Mouse (Mus musculus) cerebellum, adult 2 months (tissue): Measurements from ENCODE around the gene Tnfsf13.

ENCODE experiments used
- CTCF ChIP-seq: fragments of 200-500 bp; IDR thresholded peaks from 2 replicates; pipeline ENCODE4 v1.5.1; 2011; ENCODE audit warnings: low read depth, mild to moderate bottlenecking, control low read depth, low read length, moderate library complexity, borderline replicate concordance; ENCODE audit not compliant: insufficient read depth
- POLR2A ChIP-seq: fragments of 200-500 bp; IDR thresholded peaks from 2 replicates; pipeline ENCODE4 v1.6.1; 2011; ENCODE audit warnings: low read length, control low read depth, borderline replicate concordance; ENCODE audit not compliant: insufficient read depth

- TF ChIP-seq POLR2A (no peak), CTCF (no peak)
Measured at GRCm38 (mm10) chr11:69680136-69680855, 5.3 kb downstream of the Tnfsf13 start.
